Mouse (Mus musculus): ENCODE results near the gene Sbf1.

The Sbf1 gene

GRCm38 (mm10) chr15:89315190-89315731 is at the start of gene Sbf1:
Gene Sbf1 (minus strand): TSS chr15:89315311.
- in situ Hi-C loops (cut with MboI, MseI): no loop called here

- in situ Hi-C loops (cut with MboI, MseI): no loop called here
Measured at GRCm38 (mm10) chr15:89363051-89363450, 47.9 kb upstream of the Sbf1 start.

- in situ Hi-C loops (cut with MboI, MseI): no loop called here
Measured at GRCm38 (mm10) chr15:89358784-89359183, 43.7 kb upstream of the Sbf1 start.

- in situ Hi-C loops (cut with MboI, MseI): no loop called here
Measured at GRCm38 (mm10) chr15:89356372-89356771, 41.3 kb upstream of the Sbf1 start.

- in situ Hi-C loops (cut with MboI, MseI): no loop called here
Measured at GRCm38 (mm10) chr15:89355241-89356187, 40.4 kb upstream of the Sbf1 start, which contains the start of the genes Lmf2 and Ncaph2. Gene Lmf2 (minus strand): TSS chr15:89355659. Gene Ncaph2 (plus strand): TSS chr15:89355719.

GRCm38 (mm10) chr15:89354455-89354854 is 39.3 kb upstream of the Sbf1 start:
- in situ Hi-C loops (cut with MboI, MseI): no loop called here

GRCm38 (mm10) chr15:89353837-89354236 is 38.7 kb upstream of the Sbf1 start:
- in situ Hi-C loops (cut with MboI, MseI): no loop called here

- in situ Hi-C loops (cut with MboI, MseI): no loop called here
Measured at GRCm38 (mm10) chr15:89352795-89353194, 37.7 kb upstream of the Sbf1 start.

GRCm38 (mm10) chr15:89352054-89352453 is 36.9 kb upstream of the Sbf1 start:
- in situ Hi-C loops (cut with MboI, MseI): no loop called here

GRCm38 (mm10) chr15:89351302-89351701 is 36.2 kb upstream of the Sbf1 start:
- in situ Hi-C loops (cut with MboI, MseI): no loop called here

- in situ Hi-C loops (cut with MboI, MseI): no loop called here
Measured at GRCm38 (mm10) chr15:89350447-89350846, 35.3 kb upstream of the Sbf1 start.

GRCm38 (mm10) chr15:89343325-89343724 is 28.2 kb upstream of the Sbf1 start:
- in situ Hi-C loops (cut with MboI, MseI): no loop called here

GRCm38 (mm10) chr15:89341678-89342077 is 26.6 kb upstream of the Sbf1 start:
- in situ Hi-C loops (cut with MboI, MseI): no loop called here

- in situ Hi-C loops (cut with MboI, MseI): no loop called here
Measured at GRCm38 (mm10) chr15:89340136-89340535, 25.0 kb upstream of the Sbf1 start.

- in situ Hi-C loops (cut with MboI, MseI): no loop called here
Measured at GRCm38 (mm10) chr15:89339696-89340095, 24.6 kb upstream of the Sbf1 start.

- in situ Hi-C loops (cut with MboI, MseI): no loop called here
Measured at GRCm38 (mm10) chr15:89336422-89336821, 21.3 kb upstream of the Sbf1 start.

- in situ Hi-C loops (cut with MboI, MseI): no loop called here
Measured at GRCm38 (mm10) chr15:89334774-89335537, 19.8 kb upstream of the Sbf1 start.

GRCm38 (mm10) chr15:89334271-89334670 is 19.2 kb upstream of the Sbf1 start, which contains the start of gene Miox:
Gene Miox (plus strand): TSS chr15:89334398.
- in situ Hi-C loops (cut with MboI, MseI): no loop called here

GRCm38 (mm10) chr15:89326441-89326840 is 11.3 kb upstream of the Sbf1 start:
- in situ Hi-C loops (cut with MboI, MseI): no loop called here

GRCm38 (mm10) chr15:89323656-89324055 is 8.5 kb upstream of the Sbf1 start:
- in situ Hi-C loops (cut with MboI, MseI): no loop called here

GRCm38 (mm10) chr15:89322670-89323522 is 7.8 kb upstream of the Sbf1 start, which contains the start of gene Adm2:
Gene Adm2 (plus strand): TSS chr15:89322720.
- in situ Hi-C loops (cut with MboI, MseI): no loop called here

All from T-helper 1 cell (primary cell).